Mouse (Mus musculus): ENCODE measurements around the gene AI467606.

Gene AI467606

DNA sequence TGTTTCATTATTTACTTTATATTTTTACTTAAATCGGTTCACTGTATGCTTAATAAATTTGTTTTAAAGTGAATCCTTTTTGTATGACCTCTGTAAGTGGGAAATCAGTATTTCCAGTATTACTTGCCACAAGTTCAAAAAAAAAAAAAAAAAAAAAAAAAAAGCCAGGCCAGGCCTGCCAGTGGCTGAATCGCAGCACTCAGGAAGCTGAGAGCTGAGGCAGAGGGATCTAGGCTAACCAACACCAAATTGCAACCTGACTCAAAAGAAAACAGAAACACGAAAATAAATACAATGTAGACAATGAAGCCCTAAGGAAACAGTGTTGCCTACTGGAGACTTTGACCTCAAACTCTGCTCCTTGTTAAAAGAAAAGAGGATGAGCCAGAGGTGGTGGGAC is 2.8 kb downstream of the AI467606 start:
- no peak for DNase-seq (ENCODE audit: low spot score in 2 of 2)

DNA sequence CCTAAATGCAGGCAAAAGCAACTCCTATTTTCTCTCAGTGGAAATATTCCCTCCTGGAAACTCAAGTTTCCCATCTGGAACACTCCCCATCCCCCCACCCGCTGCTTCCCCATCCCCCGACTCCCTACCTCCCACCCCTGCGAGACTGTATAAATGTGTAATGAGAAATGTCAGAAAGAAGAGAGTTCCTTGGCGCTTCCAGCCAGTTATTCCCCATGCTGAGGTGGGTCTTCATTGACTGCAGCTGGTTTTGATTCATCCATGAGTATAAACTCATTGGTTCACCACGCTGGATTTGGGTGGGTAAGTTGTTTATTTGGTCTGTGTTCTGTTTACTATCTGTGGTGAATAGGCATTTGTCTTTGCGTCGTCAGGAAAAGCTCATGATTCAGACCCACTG is 5.3 kb downstream of the AI467606 start:
- DNase-seq (ENCODE audit: low spot score in 2 of 2), result no peak

DNA sequence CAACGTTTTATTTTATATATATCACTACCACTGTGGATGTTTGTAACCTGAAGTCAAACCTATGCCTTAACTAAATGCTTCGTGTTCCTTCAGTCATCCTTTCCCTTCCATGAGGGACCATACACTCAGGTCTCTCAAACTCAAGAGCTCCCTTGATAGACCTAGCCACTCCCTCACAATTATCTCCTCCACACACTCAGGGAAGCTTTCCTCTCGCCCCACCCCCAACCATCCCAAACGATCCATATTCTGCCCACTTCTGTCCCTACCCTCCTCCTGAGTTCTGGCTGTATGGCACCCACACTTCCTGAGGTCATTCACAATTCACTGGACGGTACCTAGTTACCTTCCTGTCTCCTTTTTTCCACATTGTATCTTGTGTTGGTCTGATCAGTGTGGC is 7.4 kb downstream of the AI467606 start:
- no peak for DNase-seq (ENCODE audit: low spot score in 2 of 2)

DNA sequence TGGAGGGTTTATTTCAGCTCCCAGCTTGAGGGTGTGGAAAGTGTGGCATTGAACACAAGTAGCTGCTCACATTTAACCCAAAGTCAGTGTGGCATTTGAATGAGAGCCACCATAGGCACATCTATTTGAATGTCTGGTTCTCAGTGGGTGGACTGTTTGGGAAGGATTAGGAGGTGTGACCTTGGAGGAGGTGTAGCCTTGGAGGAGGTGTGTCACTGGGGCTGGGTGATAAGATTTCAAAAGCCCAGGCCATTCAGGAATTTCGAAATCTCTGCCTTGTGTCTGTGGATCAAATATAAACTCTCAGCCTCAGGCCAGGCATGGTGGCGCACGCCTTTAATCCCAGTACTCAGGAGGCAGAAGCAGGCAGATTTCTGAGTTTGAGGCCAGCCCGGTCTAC is 7.8 kb downstream of the AI467606 start:
- no peak for DNase-seq (ENCODE audit: low spot score in 2 of 2)

DNA sequence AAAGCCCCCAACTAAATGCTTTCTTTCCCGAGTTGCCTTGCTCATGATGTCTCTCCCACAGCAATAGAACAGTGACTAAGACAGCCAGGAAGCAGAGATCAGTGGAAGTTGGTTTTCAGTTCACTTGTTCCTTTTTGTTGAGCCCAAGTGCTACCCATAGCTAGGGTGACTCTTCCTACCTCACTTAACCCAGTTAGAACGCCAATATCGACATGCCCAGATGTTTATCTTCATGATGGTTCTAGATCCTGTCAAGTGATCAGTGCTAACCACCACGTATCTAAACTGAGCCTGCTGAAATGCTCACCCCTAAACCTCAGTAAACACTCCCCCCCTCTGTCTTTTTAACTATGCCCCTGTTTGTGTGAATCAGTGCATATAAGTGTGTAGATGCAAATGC is 8.4 kb downstream of the AI467606 start:
- DNase-seq (ENCODE audit: low spot score in 2 of 2), result no peak

DNA sequence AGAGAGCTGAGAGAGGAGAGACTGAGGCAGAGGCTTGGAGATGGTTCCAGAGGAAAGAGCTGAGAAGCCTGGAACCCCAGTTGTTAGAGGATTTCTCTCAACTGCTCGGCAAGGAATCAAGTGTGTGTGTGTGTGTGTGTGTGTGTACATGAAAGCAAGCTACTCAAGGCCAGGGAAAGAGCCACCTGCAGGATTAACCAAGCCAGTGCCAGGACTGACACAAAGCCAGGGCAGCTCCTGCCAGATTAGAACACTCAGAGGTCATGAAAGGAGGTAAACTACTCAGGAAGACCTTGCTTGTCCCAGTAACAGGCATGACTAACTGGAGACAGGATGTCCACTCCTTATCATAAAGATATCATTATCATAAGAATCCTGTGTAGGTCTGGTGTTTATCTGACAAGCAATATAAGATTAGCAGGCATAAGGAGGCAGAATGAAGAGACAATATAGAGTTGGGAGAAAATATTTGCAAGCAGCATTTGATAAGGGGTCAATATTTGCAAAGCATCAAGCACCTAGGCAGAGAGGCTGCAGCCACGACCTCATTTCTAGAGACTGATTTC is 10.4 kb downstream of the AI467606 start:
- no peak for DNase-seq (ENCODE audit: low spot score in 2 of 2)

DNA sequence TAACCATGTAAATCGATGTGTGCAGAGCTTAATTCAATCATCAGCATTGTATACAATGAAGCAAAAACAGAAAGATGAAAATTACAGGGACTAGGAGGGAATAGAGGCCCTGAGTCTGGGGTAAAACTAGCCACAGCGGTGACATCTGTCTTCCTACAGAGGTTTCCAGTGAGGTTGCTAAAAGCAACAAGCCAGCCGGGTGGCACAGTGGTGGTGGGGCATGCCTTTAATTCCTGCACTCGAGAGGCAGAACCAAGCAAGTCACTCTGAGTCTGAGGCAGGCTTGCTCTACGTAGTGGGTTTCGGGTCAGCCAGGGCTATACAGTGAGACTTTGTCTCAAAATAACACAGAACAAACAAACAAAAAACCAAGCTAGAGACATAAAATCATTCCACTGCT is 11.0 kb downstream of the AI467606 start:
- DNase-seq (ENCODE audit: low spot score in 2 of 2), result no peak

DNA sequence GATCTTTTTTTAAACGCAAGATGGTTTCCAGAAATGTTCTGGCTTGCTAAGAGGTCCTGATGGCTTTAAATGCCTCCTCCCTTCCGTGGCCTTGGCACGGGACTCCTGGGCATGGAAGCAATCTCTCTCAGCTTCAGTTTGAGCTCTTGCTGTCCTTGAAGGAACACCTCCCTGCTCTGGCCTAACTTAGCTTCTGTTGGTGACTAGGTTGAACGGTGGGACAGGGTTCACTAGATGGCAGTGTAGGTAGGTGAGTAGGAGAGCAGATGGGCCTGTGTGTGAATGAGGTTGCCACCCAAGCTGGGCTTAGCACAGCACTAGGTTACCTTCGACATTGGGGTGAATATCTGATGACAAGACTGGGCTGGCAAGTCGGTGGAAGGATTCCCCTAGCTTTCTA is 12.8 kb downstream of the AI467606 start:
- peak; percentile 52 to 58 for DNase-seq (ENCODE audit: low spot score in 2 of 2)

DNA sequence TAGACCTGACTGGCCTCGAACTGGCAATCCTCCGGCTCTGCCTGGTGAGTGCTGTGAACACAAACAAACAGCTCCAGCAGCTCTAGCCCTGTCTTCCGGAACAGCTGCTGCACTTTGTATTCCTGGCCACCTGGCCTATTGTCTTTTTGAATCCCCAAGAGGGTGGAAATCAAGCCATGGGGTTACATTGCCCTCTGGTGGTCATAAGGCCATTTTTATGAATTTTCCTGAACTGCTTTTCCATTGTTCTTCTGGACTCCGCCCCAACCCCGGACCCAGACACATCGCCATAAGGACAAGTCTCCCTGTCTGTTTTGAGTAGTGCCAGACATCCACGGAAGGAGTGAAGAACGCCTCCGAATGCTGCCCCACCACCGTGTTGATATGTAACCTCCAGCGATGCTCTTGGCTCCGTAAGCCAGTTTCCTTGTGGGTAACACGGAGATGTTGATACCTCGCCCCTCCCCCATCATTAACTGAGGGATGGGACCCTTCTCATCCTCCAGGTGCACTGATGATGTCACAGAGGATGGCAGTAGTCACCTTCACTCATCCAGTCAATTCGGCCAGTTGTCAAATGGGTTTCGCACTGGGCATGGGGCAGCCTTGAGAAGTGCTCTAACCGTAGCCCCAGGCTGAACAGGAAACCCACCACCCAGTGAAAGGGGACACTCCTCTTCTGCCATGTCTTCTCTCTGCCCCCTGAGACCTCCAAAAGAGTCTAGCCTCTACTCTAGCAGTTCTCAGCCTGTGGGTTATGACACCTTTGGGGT is 13.6 kb downstream of the AI467606 start:
- peak; percentile 71 to 80 for DNase-seq (ENCODE audit: low spot score in 2 of 2)

DNA sequence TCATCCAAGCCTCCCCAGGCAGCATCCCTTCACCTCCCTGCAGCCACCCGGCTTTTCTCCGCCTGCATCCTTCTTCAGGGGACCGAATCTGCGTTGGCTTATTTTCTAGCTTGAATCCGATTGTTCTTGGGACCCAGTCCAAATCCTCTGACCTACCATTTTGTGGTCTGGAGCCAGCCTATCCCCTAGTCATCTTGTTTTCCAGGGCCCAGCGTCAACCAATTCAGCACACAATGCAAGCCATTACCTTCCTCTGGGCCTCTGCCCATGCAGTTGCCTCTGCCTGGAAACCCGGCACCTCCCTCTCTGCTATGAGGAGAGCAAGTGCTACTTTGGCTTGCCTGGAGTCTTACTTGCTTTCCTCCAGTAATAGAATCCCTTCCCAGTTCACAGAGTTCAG is 14.4 kb downstream of the AI467606 start:
- DNase-seq (ENCODE audit: low spot score in 2 of 2), result no peak

DNA sequence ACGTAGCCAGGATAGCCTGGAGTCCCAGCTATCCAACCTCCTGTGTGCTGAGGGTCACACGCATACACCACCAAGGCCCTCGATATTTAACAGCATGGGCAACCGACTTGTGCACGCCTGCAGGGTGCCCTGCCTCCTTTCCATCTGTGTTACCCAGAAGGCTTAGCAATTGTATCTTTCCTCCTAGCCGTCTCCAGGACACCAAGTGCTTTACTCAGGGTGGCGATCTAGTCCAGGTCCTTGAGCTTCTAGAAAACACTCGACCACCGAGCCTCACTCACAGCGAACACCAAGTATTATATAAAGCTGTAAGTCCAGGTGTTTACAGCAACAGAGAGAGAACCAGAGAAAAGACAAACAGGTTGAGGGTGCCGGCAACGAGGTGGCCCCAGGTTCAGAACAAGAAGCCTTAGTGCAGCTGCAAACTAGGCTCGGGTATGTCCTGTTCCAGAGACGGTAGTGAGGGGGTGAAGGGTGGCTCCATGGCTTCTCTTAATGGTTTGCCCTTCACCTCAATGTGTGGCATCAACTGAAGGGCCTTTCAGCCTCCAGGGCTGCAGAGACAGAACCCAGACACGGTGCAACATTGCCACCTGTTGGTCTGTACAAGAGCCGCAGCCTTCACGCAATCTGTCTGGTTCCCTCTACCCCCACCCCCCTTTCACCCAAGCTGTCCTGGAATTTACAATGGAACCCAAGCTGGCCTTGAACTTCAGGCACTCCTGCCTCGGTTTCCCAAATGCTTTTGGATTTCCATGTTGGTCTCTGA is 19.3 kb downstream of the AI467606 start:
- peak; percentile 65 for DNase-seq (ENCODE audit: low spot score in 2 of 2)

DNA sequence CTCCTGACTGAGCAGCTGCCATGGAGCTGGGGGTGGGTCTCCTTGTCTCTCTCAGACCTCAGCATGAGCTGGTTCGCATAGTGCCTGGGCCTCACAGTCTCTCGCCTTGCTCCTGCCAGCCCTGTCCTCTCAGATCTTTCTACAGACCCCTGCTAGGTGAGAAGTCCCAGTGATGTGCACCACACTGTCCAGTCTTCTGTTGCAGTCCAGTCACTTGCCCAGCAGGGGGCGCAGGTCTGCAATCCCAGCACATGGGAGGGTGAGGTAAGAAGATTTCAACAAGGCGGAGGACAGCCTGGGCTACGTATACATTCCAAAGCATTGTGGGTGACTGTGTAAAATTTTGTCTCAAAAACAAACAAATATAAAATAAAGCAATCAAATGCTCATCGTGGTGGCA is 20.3 kb downstream of the AI467606 start:
- peak; percentile 77 to 80 for DNase-seq (ENCODE audit: low spot score in 2 of 2)

DNA sequence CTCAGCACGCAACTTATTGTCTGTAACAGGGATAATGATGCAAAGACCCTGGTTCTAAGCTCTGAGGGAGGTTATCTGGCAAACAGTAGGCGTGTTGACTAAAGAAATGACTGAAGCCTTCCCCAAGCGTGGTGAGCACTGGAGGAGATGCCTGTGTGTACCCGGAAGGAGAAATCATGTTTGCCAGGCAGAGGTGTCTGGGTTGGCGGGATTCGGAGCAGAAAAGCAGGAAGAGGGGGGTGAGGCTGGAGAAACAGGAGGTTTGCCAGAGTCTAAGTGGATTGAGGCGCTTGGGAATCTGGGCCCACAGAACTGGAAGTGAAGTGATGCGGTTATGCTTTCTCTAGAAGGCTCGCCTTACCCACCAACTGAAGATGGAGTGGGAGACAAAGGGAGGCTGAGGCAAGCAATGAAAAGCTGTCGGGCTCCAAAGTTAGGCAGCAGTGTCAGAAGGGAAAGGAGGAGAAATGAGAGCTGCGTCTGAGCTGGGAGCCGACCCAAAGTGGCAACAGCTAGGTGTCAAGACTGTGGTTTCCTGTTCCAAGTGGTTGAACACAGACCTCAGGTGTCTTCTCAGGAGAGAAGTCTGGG is 21.2 kb downstream of the AI467606 start:
- DNase-seq (ENCODE audit: low spot score in 2 of 2), result no peak

DNA sequence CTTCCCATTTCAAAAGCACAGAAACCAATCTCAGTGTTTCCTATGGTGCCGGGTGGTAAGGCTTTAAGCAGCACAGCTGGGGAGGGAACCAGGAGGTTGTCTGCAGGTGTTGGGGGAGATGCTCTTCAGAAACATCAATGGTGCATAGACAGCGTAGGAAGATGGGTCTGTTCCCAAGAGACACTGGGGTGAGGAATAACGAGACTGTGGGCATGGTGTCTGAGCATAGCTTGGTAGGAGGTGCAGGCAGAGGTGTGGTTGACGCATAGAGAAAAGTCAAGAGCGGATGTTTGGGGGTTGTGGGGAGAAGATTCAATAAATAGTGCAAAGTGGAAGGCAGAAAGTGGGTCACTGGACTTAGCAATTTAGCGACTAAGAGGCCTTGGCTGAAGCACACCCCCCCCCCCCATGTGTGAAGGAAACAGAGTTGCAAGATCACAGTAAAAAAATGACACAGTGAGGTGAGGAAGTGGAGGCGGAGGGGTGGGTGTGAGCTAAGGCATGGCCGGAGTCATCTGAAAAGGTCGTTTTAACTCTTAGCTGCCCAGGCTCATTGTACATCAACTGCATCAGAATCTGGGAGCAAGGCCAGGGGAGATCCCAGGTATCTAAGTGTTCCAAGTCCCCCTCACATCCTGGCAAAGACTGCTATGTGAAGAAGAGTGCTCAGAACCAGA is 21.9 kb downstream of the AI467606 start:
- DNase-seq (ENCODE audit: low spot score in 2 of 2), result peak; percentile 51 to 60

DNA sequence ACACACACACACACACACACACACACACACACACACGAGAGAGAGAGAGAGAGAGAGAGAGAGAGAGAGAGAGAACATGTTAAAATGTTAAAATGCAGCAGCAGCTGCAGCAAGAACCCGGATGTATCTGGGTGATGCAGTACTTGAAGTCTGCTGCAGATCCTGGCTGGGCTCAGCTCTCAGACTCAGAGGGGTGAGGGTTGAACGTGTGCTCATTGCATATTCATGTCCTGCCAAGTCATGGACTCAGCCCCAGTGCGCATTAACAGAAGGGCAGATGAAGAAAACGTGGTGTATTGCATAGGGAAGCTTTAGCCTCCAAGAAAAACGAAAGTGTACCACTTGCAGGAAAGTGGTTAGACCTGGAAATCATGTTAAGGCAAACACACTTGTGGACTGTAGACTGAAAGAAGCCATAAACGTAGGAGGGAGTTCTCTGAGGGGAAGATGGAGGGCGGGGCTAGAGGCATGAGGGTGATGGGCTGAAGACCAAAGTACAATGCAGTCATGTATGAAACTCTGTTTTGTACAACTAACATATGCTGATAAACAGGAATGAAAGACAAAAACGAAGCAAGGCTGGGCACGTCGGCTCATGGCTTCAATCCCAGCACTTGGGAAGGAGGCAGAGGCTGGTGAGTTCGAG is 22.6 kb downstream of the AI467606 start:
- DNase-seq (ENCODE audit: low spot score in 2 of 2), result no peak

DNA sequence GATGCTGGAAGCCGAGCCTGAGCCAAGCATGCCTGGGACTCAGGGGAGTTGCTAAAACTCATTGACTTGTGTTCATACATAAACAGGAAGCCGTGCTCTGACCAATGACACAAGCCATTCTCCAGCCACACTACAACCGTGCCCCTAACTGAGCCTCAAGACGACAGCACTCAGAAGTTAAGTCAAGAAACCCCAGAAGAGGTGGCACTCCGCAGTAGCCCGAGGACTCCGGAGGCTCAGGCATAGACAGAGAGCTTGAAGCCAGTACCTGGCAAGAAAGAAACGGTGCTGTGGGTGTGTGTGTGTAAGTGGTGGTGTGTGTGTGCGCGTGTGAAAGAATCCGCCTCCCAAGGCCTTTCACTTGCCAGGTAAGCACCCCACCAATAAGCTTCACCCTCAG is 23.8 kb downstream of the AI467606 start:
- DNase-seq (ENCODE audit: low spot score in 2 of 2), result no peak

DNA sequence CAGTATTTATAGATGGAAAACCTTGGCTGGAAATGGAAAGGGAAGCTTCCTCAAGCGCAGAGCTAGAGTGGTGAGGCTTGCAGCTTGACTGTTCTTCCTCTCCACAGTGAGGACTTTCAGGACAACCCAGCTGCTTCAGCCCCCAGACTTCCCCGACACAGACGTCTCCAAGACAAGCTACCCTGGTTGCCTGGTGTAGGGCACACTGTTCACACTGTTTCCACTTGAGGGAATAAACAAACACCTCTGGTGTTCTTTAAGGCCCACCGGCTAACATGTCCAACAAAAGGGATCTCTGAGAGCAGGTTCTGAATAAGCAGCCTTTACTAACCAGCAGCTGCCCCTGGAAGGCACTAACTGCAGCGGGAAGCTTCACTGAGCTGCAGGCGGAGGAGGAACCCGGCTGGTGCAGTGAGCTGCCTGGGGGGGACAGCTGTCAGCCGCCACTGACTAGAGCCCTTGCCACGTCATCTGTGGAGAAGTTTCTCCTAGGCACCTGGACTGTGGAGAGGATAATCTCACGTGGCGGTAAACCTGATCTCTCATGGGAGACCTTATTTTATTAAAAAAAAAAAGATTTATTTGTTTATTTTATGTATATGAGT is 25.3 kb downstream of the AI467606 start:
- no peak for DNase-seq (ENCODE audit: low spot score in 2 of 2)

DNA sequence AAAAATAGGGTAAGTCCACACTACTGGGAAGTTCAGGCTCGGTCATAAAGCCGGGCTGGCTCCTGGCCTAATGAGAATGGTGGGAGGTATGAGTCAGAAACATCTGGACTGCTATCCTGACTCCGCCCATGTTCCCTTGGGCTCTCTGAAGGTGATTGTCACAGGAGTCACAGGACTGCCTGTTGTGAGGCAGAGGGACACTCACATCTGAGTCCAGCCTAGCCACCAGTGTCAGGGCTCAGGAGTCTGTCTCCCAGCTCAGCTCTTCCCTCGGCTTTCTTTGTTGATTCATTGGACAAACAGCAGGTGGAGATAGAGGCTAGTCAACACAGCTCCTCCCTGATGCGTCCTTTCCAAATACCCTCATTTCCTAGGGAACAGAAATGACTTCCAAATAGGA is 26.8 kb downstream of the AI467606 start:
- no peak for DNase-seq (ENCODE audit: low spot score in 2 of 2)

DNA sequence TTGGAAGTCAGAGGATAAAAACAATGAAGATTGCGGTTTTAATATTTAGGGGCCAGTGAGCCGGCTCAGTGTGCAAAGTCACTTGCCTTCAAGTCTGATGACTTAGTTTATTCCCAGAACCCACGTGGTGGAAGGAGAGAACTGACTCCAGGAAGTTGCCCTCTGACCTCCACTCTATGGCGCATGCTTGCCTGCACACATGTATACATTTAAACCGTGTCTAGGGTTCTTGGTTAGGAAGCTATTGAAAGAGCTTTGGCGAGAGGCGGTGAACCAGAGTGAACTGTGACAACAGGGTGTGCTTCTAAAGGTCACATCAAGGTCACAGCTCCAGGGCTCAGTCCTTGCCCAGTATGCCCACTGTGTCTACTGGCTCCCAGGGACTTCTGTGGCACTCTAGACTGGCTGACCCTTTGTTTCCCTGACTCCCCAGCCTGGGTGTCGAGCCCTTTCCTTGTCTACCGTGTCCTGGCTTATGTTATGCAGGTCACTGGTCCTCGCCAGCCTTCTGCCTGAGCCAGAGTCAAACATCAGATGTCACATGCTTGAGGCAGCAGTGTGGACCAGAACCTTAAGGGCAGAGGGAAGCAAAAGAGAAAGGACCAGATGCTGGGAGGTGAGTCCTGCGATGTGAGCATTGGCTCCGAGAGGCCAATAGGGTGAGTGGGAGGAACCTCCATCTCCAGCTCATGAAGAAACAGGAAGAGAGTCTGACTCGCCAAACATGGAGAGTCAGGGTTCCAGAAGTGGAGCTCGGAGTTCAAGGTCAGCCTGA is 27.7 kb downstream of the AI467606 start:
- no peak for DNase-seq (ENCODE audit: low spot score in 2 of 2)

Measured in spleen, postnatal 36 days (tissue).